Mouse (Mus musculus): Measurements from ENCODE around the gene Fut8.

Gene Fut8

GRCm38 (mm10) chr12:77309507-77309906, 71.6 kb downstream of the Fut8 start:
- DNase-seq: no peak

GRCm38 (mm10) chr12:77313502-77313901, 75.6 kb downstream of the Fut8 start:
- no peak for DNase-seq

GRCm38 (mm10) chr12:77324142-77324541, 86.2 kb downstream of the Fut8 start:
- no peak for DNase-seq

GRCm38 (mm10) chr12:77346521-77346920, 108.6 kb downstream of the Fut8 start:
- DNase-seq: no peak

GRCm38 (mm10) chr12:77349543-77349942, 111.6 kb downstream of the Fut8 start:
- no peak for DNase-seq

- DNase-seq: no peak
Observed at GRCm38 (mm10) chr12:77415720-77416119, 177.8 kb downstream of the Fut8 start.

GRCm38 (mm10) chr12:77421667-77422393, 183.9 kb downstream of the Fut8 start:
- no peak for DNase-seq

GRCm38 (mm10) chr12:77426093-77426492, 188.2 kb downstream of the Fut8 start:
- DNase-seq: no peak

- no peak for DNase-seq
Observed at GRCm38 (mm10) chr12:77428165-77428564, 190.2 kb downstream of the Fut8 start.

- no peak for DNase-seq
Observed at GRCm38 (mm10) chr12:77429381-77429780, 191.5 kb downstream of the Fut8 start.

GRCm38 (mm10) chr12:77436733-77437132, 198.8 kb downstream of the Fut8 start:
- no peak for DNase-seq

- no peak for DNase-seq
Observed at GRCm38 (mm10) chr12:77450816-77451215, 212.9 kb downstream of the Fut8 start.

GRCm38 (mm10) chr12:77466178-77466577, 228.3 kb downstream of the Fut8 start:
- DNase-seq: no peak

GRCm38 (mm10) chr12:77479931-77480330, 242.0 kb downstream of the Fut8 start:
- DNase-seq: no peak

- no peak for DNase-seq
Observed at GRCm38 (mm10) chr12:77481153-77481552, 243.2 kb downstream of the Fut8 start.

- DNase-seq: no peak
Observed at GRCm38 (mm10) chr12:77481799-77482198, 243.9 kb downstream of the Fut8 start.

GRCm38 (mm10) chr12:77483180-77483855, 245.4 kb downstream of the Fut8 start:
- no peak for DNase-seq

GRCm38 (mm10) chr12:77484761-77485160, 246.8 kb downstream of the Fut8 start:
- DNase-seq: no peak

- no peak for DNase-seq
Observed at GRCm38 (mm10) chr12:77491478-77491877, 253.6 kb downstream of the Fut8 start.

GRCm38 (mm10) chr12:77495781-77496180, 257.9 kb downstream of the Fut8 start:
- no peak for DNase-seq

GRCm38 (mm10) chr12:77498153-77498552, 260.2 kb downstream of the Fut8 start:
- DNase-seq: no peak

- no peak for DNase-seq
Observed at GRCm38 (mm10) chr12:77500439-77501055, 262.6 kb downstream of the Fut8 start.

- no peak for DNase-seq
Observed at GRCm38 (mm10) chr12:77501466-77502240, 263.7 kb downstream of the Fut8 start.

Measured in right cerebral cortex, postnatal 4 days (tissue).